18 mouse cellular contexts compared by ENCODE assay signal in the genomic region with DNA sequence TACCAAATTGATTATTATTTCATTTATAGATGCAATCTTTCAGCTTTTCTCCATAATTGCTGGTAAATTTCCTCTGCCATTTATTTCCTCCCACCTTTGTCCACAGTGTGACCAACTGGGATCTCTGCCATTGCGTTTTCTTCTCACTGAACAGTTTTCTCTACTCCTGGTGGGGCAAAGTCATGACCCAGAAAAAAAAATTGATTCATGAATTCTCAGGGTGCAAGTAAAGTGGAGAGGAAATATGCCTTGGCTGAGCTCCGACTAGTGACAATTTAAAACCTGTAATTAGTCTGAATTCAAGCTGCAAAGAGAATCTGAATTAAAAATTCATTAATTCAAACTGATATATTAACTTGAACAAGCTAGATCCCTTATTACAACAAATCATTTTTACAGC.
"Had no signal": no experiment of that assay in that cellular context is flagged by ENCODE, and none has a peak within 500 bp of the region (broad histone marks: within the 10 kb centered on the region; RNA-seq: fewer than 3 reads in every experiment).

No protein-coding gene starts in this region.

- H3K9me3 ChIP-seq: midbrain, embryonic 10.5 days; midbrain, embryonic 12.5 days; neural tube, embryonic 13.5 days; neural tube, embryonic 15.5 days had no signal

- H3K9ac ChIP-seq: lung, embryonic 14.5 days; midbrain, embryonic 12.5 days; neural tube, embryonic 13.5 days; neural tube, embryonic 15.5 days had no signal

- H3K27me3 ChIP-seq: midbrain, embryonic 12.5 days; neural tube, embryonic 13.5 days; neural tube, embryonic 15.5 days had no signal

- H3K27ac ChIP-seq: midbrain, embryonic 10.5 days; midbrain, embryonic 12.5 days; neural tube, embryonic 13.5 days; neural tube, embryonic 15.5 days had no signal

- DNase-seq: lung, embryonic 14.5 days; lung, postnatal 10 days; lung, postnatal 4 days; midbrain, embryonic 14.5 days; retina, postnatal 1 day; right cerebral cortex, adult 18-20 months; right cerebral cortex, postnatal 25 days; right cerebral cortex, postnatal 4 days; spleen, adult 18-20 months; thymus, adult 18-20 months; thymus, postnatal 14 days; thymus, postnatal 36 days had no signal

- H3K4me3 ChIP-seq: midbrain, embryonic 10.5 days; midbrain, embryonic 12.5 days; myocyte; neural tube, embryonic 13.5 days; neural tube, embryonic 15.5 days had no signal

- H3K4me2 ChIP-seq: lung, embryonic 14.5 days; midbrain, embryonic 12.5 days; neural tube, embryonic 13.5 days; neural tube, embryonic 15.5 days had no signal

- H3K36me3 ChIP-seq: midbrain, embryonic 10.5 days; midbrain, embryonic 12.5 days; neural tube, embryonic 13.5 days; neural tube, embryonic 15.5 days had no signal

- ATAC-seq: midbrain, embryonic 16.5 days had no signal
